Mouse (Mus musculus) olfactory bulb, adult 2 months (tissue): ENCODE results near the gene Tph2. TPM values are rescaled to one million over a fixed set of nuclear protein-coding genes. Genes with fewer than 3 reads are reported as not detected.
A peak's percentile ranks its signal among the peaks of the same experiment; 100 is the strongest.

Experiments used
- H3K27ac ChIP-seq: fragments of 200-500 bp; 2 replicates; pipeline ENCODE4 v1.5.1; 2012; ENCODE audit warnings: low read depth, low read length; ENCODE audit not compliant: insufficient read depth
- H3K4me1 ChIP-seq: fragments of 200-500 bp; 2 replicates; pipeline ENCODE4 v1.6.1; 2012; ENCODE audit warnings: low read length; ENCODE audit not compliant: control insufficient read depth, insufficient read depth
- H3K4me3 ChIP-seq: fragments of 200-500 bp; 2 replicates; pipeline ENCODE4 v1.5.1; 2012; ENCODE audit warnings: mild to moderate bottlenecking, low read depth, low read length, moderate library complexity; ENCODE audit not compliant: insufficient read depth
- CTCF ChIP-seq: fragments of 200-500 bp; IDR thresholded peaks from 2 replicates; pipeline ENCODE4 v1.5.1; 2012; ENCODE audit warnings: low read depth, mild to moderate bottlenecking, low read length, moderate library complexity; ENCODE audit not compliant: insufficient read depth
- POLR2A ChIP-seq: fragments of 200-500 bp; IDR thresholded peaks from 2 replicates; pipeline ENCODE4 v1.6.1; 2012; ENCODE audit warnings: mild to moderate bottlenecking, low read depth, low read length, moderate library complexity; ENCODE audit not compliant: insufficient read depth
- WGBS: fragments of 180-500 bp; shearing (Covaris S2); methylation state at CpG from one replicate; pipeline ENCODE4 v1.1.7; 2018; 5-methylcytosine and 5-hydroxymethylcytosine counted together
- polyA plus RNA-seq: library from polyadenylated mRNA; stranded (reverse); fragments of >200 nt; gene quantifications from 2 replicates; pipeline ENCODE4 v1.2.4, GENCODE M21; 2012; ENCODE audit warnings: low replicate concordance; ENCODE audit not compliant: missing spikeins, insufficient read depth, insufficient read length

Tph2 gene
- polyA plus RNA-seq: not detected in 2 replicates

DNA sequence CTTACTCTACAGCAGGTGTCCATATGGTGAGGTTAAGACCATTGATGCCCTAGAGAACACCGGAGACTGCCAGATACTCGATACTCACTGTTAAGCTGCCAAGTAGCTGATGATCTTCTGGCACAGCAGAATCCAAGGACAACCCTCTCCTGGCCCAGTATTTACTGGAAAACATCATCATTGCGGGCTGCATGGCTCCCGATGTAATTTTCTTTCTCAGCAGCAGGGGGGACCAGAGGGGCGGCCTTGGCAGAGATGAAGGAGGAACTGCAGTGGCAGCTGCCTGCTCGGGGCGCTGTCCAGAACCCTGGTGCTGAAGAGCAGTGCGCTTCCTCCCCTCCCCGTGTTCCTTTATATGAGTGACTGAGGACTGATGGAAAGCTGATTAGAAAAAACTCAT is at the start of gene Tph2:
TSS of gene Tph2 (minus strand) at position 326 of the 400 bp plus-strand sequence.
- 6% methylated on average over 9 of the region's 9 CpGs for WGBS
- no peaks in the 10 kb centered on the region for H3K4me1 ChIP-seq
- TF ChIP-seq CTCF (peak; percentile 41; the same call in 1 of the 2 replicates), POLR2A (no peak)

DNA sequence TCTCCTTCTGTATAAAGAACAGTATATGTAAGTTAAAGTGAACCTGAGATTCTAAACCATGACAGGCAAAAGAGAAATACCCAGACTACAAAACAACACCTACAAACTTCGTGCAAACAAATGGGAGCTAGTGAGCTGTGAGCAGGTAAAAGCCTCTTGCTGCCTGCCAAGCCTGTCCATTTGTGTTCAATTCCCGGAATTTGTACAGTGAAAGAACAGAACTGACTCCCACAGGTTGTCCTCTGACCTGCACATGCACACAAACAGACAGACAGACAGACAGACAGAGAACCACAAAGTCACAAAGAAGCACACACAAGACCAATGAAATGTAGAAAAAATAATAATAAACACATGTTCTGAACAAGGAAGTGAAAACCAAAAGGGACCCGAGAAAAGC is 49.0 kb upstream of the Tph2 start:
- Histone ChIP-seq H3K27ac (no peak overlapping the region), H3K4me3 (no peak overlapping the region), H3K4me1 (no peaks in the 10 kb centered on the region)
- no peak for TF ChIP-seq POLR2A
- TF ChIP-seq CTCF: no peak
- 85% methylated on average over 3 of the region's 3 CpGs for WGBS

More for the DNA sequence above, at the start of gene Tph2:
- H3K4me3 ChIP-seq: no peak within 1 kb of the TSS
- H3K27ac ChIP-seq: no peak within 1 kb of the TSS

GRCm38 (mm10) chr10:115232513-115232912 is 47.7 kb upstream of the Tph2 start:
- H3K4me1 ChIP-seq: no peaks in the 10 kb centered on the region
- 86% methylated on average over 3 of the region's 3 CpGs for WGBS
- H3K4me3 ChIP-seq: no peak overlapping the region
- TF ChIP-seq POLR2A (no peak), CTCF (no peak)
- H3K27ac ChIP-seq: no peak overlapping the region

DNA sequence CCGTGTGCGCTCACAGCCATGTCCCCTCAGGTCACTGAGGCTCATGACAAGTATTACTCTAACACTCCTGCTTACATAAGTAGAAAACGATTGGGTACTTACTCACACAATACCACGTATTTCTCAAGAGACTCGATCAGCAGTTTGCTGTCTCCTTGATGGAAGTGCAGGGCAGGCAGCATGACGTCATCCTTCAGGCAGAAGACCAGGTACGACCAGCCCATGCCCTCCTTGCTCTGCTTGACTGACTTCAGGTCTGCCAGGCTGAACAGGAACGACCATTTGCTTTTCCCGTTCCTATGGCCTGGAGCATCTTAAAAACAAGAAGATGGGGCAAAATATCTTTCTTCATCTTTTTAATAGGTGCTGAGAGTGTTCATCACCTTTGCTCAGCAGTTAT is 44.2 kb upstream of the Tph2 start:
- Histone ChIP-seq H3K4me3 (no peak overlapping the region), H3K27ac (no peak overlapping the region), H3K4me1 (no peaks in the 10 kb centered on the region)
- 91% methylated on average over 9 of the region's 9 CpGs for WGBS
- no peak for TF ChIP-seq POLR2A
- no peak for TF ChIP-seq CTCF

DNA sequence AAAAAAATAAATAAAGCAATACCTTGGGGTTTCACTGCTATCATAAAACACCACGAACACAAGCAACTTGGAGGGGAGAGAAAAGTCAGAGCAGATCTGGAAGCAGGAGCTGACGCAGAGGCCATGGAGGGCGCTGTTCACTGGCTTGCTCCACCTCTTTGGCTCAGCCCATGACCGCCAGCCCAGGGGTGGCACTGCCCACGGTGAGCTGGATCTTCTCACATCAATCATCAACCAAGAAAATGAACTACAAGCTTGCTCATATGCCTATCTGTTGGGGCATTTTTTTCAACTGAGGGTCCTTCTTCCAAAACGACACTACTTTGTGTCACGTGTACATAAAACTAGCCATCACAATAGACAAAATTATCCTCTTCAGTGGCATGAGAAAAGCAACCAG is 41.8 kb upstream of the Tph2 start:
- WGBS: 94% methylated on average over 7 of the region's 7 CpGs
- TF ChIP-seq CTCF: no peak
- TF ChIP-seq POLR2A: no peak
- Histone ChIP-seq H3K4me3 (no peak overlapping the region), H3K4me1 (no peaks in the 10 kb centered on the region), H3K27ac (no peak overlapping the region)

DNA sequence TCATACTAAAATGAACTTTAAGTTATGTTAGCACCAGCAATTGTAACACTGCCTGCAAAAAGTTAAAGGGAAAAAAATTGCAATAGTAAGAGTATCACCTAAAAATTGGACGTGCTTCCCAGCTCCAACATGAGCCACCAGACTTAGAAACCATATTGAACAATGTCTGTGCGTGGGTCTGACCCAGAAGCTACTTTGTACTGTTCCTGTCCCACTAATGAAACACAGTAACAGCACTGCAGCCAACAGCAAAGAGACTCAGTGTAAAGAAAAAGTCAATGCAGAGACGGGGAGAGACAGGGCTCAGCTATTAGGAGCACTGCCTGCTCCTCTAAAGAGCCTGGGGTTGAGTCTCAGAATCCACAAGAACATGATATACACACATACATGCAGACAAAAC is 39.0 kb upstream of the Tph2 start:
- no peak for TF ChIP-seq POLR2A
- no peak for TF ChIP-seq CTCF
- H3K4me1 ChIP-seq: peaks cover 5% of the 10 kb centered on the region
- H3K4me3 ChIP-seq: no peak overlapping the region
- 88% methylated on average over 3 of the region's 3 CpGs for WGBS
- H3K27ac ChIP-seq: no peak overlapping the region

DNA sequence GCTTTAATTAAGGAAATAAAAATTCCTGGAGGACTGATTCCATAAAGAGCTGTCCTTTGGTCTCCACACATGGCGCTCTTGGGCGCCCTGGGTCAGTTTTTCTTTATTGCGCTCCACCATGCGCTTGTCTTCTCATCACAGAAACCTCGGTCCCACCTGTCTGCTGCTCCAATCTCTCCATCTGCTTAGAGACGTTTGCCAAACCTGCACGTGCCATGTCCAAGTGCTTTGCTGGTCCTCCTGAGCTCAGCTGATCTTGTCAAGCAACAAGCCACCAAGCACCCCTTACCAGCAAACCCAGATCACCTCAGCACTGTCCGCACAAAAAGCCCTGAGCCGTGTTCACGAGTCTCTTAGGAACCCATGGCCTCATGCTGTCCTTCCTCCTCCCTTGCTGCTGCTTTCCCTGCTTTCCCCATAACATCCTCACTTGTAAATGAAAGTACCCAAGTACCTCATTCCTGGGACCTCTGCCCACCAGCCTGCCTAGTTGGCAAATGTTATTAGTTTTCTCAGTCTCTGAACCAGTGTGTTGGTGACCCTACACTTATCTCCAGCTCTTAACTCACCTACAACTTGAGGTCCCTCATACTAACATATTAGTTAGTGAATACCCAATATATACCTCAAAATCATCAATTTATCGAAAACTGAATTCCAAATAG is 28.2 kb upstream of the Tph2 start:
- 96% methylated on average over 11 of the region's 11 CpGs for WGBS
- H3K27ac ChIP-seq: no peak overlapping the region
- TF ChIP-seq POLR2A: no peak
- no peak overlapping the region for H3K4me3 ChIP-seq
- no peaks in the 10 kb centered on the region for H3K4me1 ChIP-seq

DNA sequence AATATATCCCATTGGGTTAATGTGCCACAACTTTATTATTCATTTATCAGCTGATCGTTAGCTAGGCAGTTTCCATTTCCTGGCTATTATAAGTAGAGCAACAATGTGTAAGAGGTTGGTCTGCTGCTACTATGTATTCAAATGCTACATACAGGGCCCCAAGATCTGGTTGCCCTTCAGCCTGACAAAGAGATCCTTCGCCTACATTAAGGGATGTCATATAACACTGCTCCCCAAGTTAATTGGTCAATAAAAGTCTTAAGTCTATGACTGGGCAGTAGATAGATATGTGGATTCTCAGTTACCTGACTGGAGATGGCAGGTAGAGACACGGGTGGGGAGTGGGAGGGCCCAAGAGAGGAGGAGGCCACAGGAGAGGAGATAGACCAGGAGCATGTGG is 21.0 kb upstream of the Tph2 start:
- TF ChIP-seq CTCF: no peak
- TF ChIP-seq POLR2A: no peak
- 92% methylated on average over 3 of the region's 3 CpGs for WGBS
- Histone ChIP-seq H3K27ac (no peak overlapping the region), H3K4me3 (no peak overlapping the region), H3K4me1 (no peaks in the 10 kb centered on the region)

- H3K4me1 ChIP-seq: no peaks in the 10 kb centered on the region
- H3K27ac ChIP-seq: no peak overlapping the region
- H3K4me3 ChIP-seq: no peak overlapping the region
- TF ChIP-seq POLR2A (no peak), CTCF (no peak)
- WGBS: 88% methylated on average over 1 of the region's 1 CpGs
Measured at GRCm38 (mm10) chr10:115205284-115205683, 20.5 kb upstream of the Tph2 start.

- no peak for TF ChIP-seq POLR2A
- TF ChIP-seq CTCF: no peak
- no peaks in the 10 kb centered on the region for H3K4me1 ChIP-seq
- 64% methylated on average over 7 of the region's 7 CpGs for WGBS
- H3K4me3 ChIP-seq: no peak overlapping the region
- H3K27ac ChIP-seq: no peak overlapping the region
Measured at GRCm38 (mm10) chr10:115191214-115191613, 6.4 kb upstream of the Tph2 start.
